7 mouse cellular contexts compared by ENCODE assay signal in genomic region chr13:31806428-31806832, GRCm38 (mm10). TPM values are rescaled to one million over a fixed set of nuclear protein-coding genes. Genes with fewer than 3 reads are reported as not detected.
DNase-seq lines count a peak whose midpoint lies in the region; ATAC-seq and TF ChIP-seq lines count a peak whose summit lies in the region.

Gene Foxc1, plus strand, starts transcription at chr13:31806633.

- CTCF ChIA-PET in Patski (lab: Charles Lee) = interaction anchor here (0.6 to 7.0 kb wide), 2 partner anchors 408 to 871 kb away, joined by 3 to 42 read pairs; no protein-coding TSS in a partner anchor

- H3K9me3 ChIP-seq in hindbrain, embryonic 12.5 days (replicated peaks) = no peaks in the 10 kb centered on the region

- no peaks in the 10 kb centered on the region for H3K27me3 ChIP-seq in Patski
- H3K27me3 ChIP-seq in hindbrain, embryonic 12.5 days = peaks cover 83% of the 10 kb centered on the region

- peak; percentile 78 for ATAC-seq in Patski
- peak; percentile 86 for ATAC-seq in hindbrain, embryonic 12.5 days (ENCODE audit: low FRiP score)
- ATAC-seq in megakaryocyte progenitor cell, adult 5-6 weeks (replicated peaks; ENCODE audit: poor library complexity) = peak; percentile 59

- POLR2A ChIA-PET in Patski (lab: Charles Lee) = interaction anchor here (0.7 to 3.5 kb wide), 5 partner anchors 9 to 406 kb away, joined by 3 to 35 read pairs (median 5); no protein-coding TSS in a partner anchor

- peak; percentile 96 for DNase-seq in Patski (ENCODE audit: low read depth, low spot score)
- DNase-seq in cerebellum, adult 8-10 months = peak; percentile 25
- peak; percentile 52 to 59 for DNase-seq in frontal cortex, postnatal 14 days (ENCODE audit: low spot score in 2 of 2)
- DNase-seq in left cerebral cortex, postnatal 25 days (ENCODE audit: low spot score in 2 of 2) = peak; percentile 49 to 68
- peak; percentile 51 to 66 for DNase-seq in spleen, postnatal 4 days (ENCODE audit: low spot score in 2 of 2)

- peak within 1 kb of the TSS; percentile 89 for H3K27ac ChIP-seq in hindbrain, embryonic 12.5 days

- peak within 1 kb of the TSS; percentile 80 for H3K4me2 ChIP-seq in hindbrain, embryonic 12.5 days (replicated peaks)

- under 1% methylated on average over 34 of the region's 40 CpGs for WGBS in hindbrain, embryonic 12.5 days

- peak within 1 kb of the TSS; percentile 73 for H3K9ac ChIP-seq in hindbrain, embryonic 12.5 days

- no peak for TF ChIP-seq CTCF in Patski (IDR thresholded peaks at IDR 0.05)

- peaks cover 34% of the 10 kb centered on the region for H3K4me1 ChIP-seq in hindbrain, embryonic 12.5 days

- in situ Hi-C loops in Patski (cut with MboI; ENCODE audit: low pct_unique_long_range_greater_than_20kb) = loop anchor here (10.0 kb wide), 1 partner anchor 488 kb away; no protein-coding TSS in a partner anchor

- peak within 1 kb of the TSS; percentile 44 for H3K4me3 ChIP-seq in hindbrain, embryonic 12.5 days

- intact Hi-C loops in left cerebral cortex, postnatal 25 days (cut with DNase I) = loop anchor here (5.0 kb wide), 1 partner anchor 179 kb away; the partner anchor contains the start of gene Foxf2

- no peaks in the 10 kb centered on the region for H3K36me3 ChIP-seq in hindbrain, embryonic 12.5 days

RNA-seq across cellular contexts. Expression of gene Foxc1, which starts in this region (rescaled TPM):
- polyA plus RNA-seq in Patski (2021) = 29.1 TPM
- 11.0 and 11.5 TPM in 2 replicates for polyA plus RNA-seq in hindbrain, embryonic 12.5 days (2016; fragmentation: Nextera tagmentation; extraction: Ambion mirVana)
- 1 to 10 TPM; 5.5 to 6.6 TPM for total RNA-seq in left cerebral cortex, postnatal 25 days (2021)
- 0.02 TPM in 1 of 2 replicates, not detected in the other for total RNA-seq in megakaryocyte progenitor cell, adult 5-6 weeks (2015)
- not detected in 2 replicates for total RNA-seq in megakaryocyte progenitor cell, adult 5-6 weeks (2017)

Comparison
In these comparisons a context has a peak if more than half of its experiments do, and no peak if none do; other contexts are left out.
1. Peak in every context shown above with its lines: DNase-seq, ATAC-seq, H3K4me3 ChIP-seq and H3K27ac ChIP-seq.
2. RNA of gene Foxc1 (total RNA-seq): 5.5 to 6.6 TPM in left cerebral cortex, postnatal 25 days; 0.02 TPM in megakaryocyte progenitor cell, adult 5-6 weeks; every median in the first group is over 4 times any median in the second.
3. Peak in ATAC-seq in megakaryocyte progenitor cell, adult 5-6 weeks; RNA of the gene not detected or under 1 TPM.
4. DNase-seq: peak in every context shown above with its lines; median percentile 96 in Patski; 58 in left cerebral cortex, postnatal 25 days; 58 in spleen, postnatal 4 days; 56 in frontal cortex, postnatal 14 days; 25 in cerebellum, adult 8-10 months.